Mouse (Mus musculus): ENCODE measurements at regions not wholly inside any gene's neighbourhood (a gene's known extent, or its start where the extent isn't known, plus 50 kb on each side); places are given as distances from the start of the nearest gene placed in this dataset.

- no peak for DNase-seq (ENCODE audit: low read depth, low spot score)
These were observed 170.2 kb downstream of the Adck1 start for GRCm38 (mm10) chr12:88530450-88531143.

GRCm38 (mm10) chr12:88532261-88532973, 172.1 kb downstream of the Adck1 start:
- DNase-seq (ENCODE audit: low read depth, low spot score): no peak

- no peak for DNase-seq (ENCODE audit: low read depth, low spot score)
These were observed 170.8 kb upstream of the Nrxn3 start for GRCm38 (mm10) chr12:88551856-88552255.

GRCm38 (mm10) chr12:88555475-88555874, 167.2 kb upstream of the Nrxn3 start:
- no peak for DNase-seq (ENCODE audit: low read depth, low spot score)

- no peak for DNase-seq (ENCODE audit: low read depth, low spot score)
These were observed 164.6 kb upstream of the Nrxn3 start for GRCm38 (mm10) chr12:88558036-88558435.

- peak; percentile 26 for DNase-seq (ENCODE audit: low read depth, low spot score)
These were observed 142.7 kb upstream of the Nrxn3 start for GRCm38 (mm10) chr12:88579974-88580373.

GRCm38 (mm10) chr12:88605939-88606338, 116.7 kb upstream of the Nrxn3 start:
- DNase-seq (ENCODE audit: low read depth, low spot score): peak; percentile 79

- DNase-seq (ENCODE audit: low read depth, low spot score): no peak
These were observed 102.6 kb upstream of the Nrxn3 start for GRCm38 (mm10) chr12:88620084-88620483.

GRCm38 (mm10) chr12:88644281-88644680, 78.4 kb upstream of the Nrxn3 start:
- DNase-seq (ENCODE audit: low read depth, low spot score): no peak

- no peak for DNase-seq (ENCODE audit: low read depth, low spot score)
These were observed 70.5 kb upstream of the Nrxn3 start for GRCm38 (mm10) chr12:88652001-88652719.
